Mouse (Mus musculus): ENCODE results near the gene Lysmd1. TPM values are rescaled to one million over a fixed set of nuclear protein-coding genes. Genes with fewer than 3 reads are reported as not detected.
A peak's percentile ranks its signal among the peaks of the same experiment; 100 is the strongest.

The Lysmd1 gene
- total RNA-seq (2014; rRNA removed): 35.3 and 42.2 TPM in 2 replicates
- 50.9 and 51.9 TPM in 2 replicates for polyA plus RNA-seq (2015; fragmentation: Nextera tagmentation; extraction: Ambion mirVana)

DNA sequence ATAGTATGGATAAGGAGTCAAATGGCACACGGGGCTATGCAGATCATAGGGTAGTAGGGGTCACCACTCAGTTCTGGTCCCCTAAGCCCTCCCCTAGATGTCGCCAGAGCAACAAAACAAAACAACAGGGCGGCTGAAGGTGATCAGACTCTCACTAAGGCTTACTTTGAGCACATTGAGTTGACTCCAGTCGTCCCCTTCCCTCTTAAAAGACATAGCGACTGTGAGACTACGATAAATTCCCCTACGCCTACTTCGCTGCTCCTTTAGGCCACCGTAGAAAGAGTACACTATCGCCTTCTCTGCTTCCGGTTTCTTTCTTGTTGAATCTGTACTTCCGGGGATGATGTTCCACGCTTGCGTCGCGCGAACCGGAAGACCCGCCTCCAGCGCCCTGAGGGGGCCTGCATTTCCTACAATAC is at the start of gene Lysmd1, which contains the start of gene Scnm1:
Gene Lysmd1, plus strand, starts transcription at position 409 of the 422 bp plus-strand sequence.
Gene Scnm1, minus strand, starts transcription at position 332 of the 422 bp plus-strand sequence.
- WGBS: under 1% methylated on average over 20 of the region's 20 CpGs
- Histone ChIP-seq H3K27ac (ENCODE audit: low read depth, low read length) (peak within 1 kb of the TSS; percentile 60), H3K27me3 (ENCODE audit: insufficient read depth, low read length) (no peaks in the 10 kb centered on the region), H3K36me3 (ENCODE audit: insufficient read depth, low read length) (peaks cover 13% of the 10 kb centered on the region), H3K4me2 (ENCODE audit: low read depth, low read length, poor library complexity, severe bottlenecking) (peak within 1 kb of the TSS; percentile 83), H3K4me3 (ENCODE audit: low read depth, low read length) (peak within 1 kb of the TSS; percentile 53), H3K4me1 (ENCODE audit: insufficient read depth, low read length) (peaks cover 6% of the 10 kb centered on the region; the same call in 1 of the 2 replicates), H3K9ac (replicated peaks; ENCODE audit: low read length, poor library complexity, severe bottlenecking) (peak within 1 kb of the TSS; percentile 74), H3K9me3 (ENCODE audit: low read length) (no peaks in the 10 kb centered on the region)
- peak; percentile 52 for TF ChIP-seq CTCF (IDR thresholded peaks at IDR 0.05)
- peak; percentile 92 for ATAC-seq (ENCODE audit: low FRiP score)
- peak; percentile 97 for DNase-seq (ENCODE audit: low spot score)

DNA sequence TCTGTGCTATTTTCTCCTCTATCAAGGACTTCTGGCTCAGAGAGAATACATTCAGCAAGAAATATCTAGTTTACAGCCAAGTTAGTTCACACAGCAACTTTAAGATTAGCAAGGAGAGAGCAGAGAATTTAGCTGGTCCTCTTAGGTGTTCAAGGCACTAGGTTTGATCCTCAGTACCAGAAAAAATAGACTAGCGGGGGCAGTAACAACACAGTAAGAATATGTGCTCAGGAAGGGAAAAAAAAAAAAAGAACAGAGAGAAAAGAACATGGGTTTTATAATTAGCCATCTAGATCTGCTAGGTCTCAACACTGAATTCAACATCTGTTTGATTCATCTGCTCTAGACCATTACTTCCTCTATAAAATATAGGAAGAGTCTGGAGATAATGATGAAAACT is 45.8 kb upstream of the Lysmd1 start:
- Histone ChIP-seq H3K9me3 (ENCODE audit: low read length) (no peaks in the 10 kb centered on the region), H3K4me1 (ENCODE audit: insufficient read depth, low read length) (no peaks in the 10 kb centered on the region), H3K27ac (ENCODE audit: low read depth, low read length) (no peak overlapping the region), H3K4me2 (ENCODE audit: low read depth, low read length, poor library complexity, severe bottlenecking) (no peak overlapping the region), H3K9ac (replicated peaks; ENCODE audit: low read length, poor library complexity, severe bottlenecking) (no peak overlapping the region), H3K27me3 (ENCODE audit: insufficient read depth, low read length) (no peaks in the 10 kb centered on the region), H3K36me3 (ENCODE audit: insufficient read depth, low read length) (no peaks in the 10 kb centered on the region), H3K4me3 (ENCODE audit: low read depth, low read length) (no peak overlapping the region)
- ATAC-seq (ENCODE audit: low FRiP score) (no peak), DNase-seq (ENCODE audit: low spot score) (no peak)
- TF ChIP-seq CTCF (IDR thresholded peaks at IDR 0.05): no peak
- 97% methylated on average over 1 of the region's 1 CpGs for WGBS

DNA sequence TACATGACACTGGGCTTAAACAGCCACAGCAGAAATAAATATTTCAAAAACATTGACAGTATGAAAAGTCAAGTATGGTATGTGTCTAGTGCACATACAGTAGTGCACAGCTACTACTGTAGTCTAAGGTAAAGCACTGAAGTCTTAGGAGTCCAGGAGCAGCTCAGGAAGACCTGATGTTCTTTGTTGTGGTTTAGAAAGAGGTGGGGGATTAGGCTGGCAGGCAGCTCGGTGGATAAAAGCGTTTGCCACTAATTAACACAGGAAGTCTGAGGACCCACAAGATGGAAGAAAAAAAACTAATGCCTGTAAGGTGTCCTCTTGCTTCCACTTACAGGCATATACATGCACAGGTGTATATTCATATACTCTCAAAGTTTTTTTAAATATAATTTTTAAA is 33.0 kb upstream of the Lysmd1 start:
- ATAC-seq (ENCODE audit: low FRiP score) (no peak), DNase-seq (ENCODE audit: low spot score) (no peak)
- Histone ChIP-seq H3K9me3 (ENCODE audit: low read length) (no peaks in the 10 kb centered on the region), H3K36me3 (ENCODE audit: insufficient read depth, low read length) (no peaks in the 10 kb centered on the region), H3K4me3 (ENCODE audit: low read depth, low read length) (no peak overlapping the region), H3K4me1 (ENCODE audit: insufficient read depth, low read length) (peaks cover 7% of the 10 kb centered on the region; the same call in 1 of the 2 replicates), H3K27ac (ENCODE audit: low read depth, low read length) (no peak overlapping the region), H3K4me2 (ENCODE audit: low read depth, low read length, poor library complexity, severe bottlenecking) (no peak overlapping the region), H3K27me3 (ENCODE audit: insufficient read depth, low read length) (no peaks in the 10 kb centered on the region), H3K9ac (replicated peaks; ENCODE audit: low read length, poor library complexity, severe bottlenecking) (no peak overlapping the region)
- TF ChIP-seq CTCF (IDR thresholded peaks at IDR 0.05): no peak
- 27% methylated on average over 2 of the region's 2 CpGs for WGBS

DNA sequence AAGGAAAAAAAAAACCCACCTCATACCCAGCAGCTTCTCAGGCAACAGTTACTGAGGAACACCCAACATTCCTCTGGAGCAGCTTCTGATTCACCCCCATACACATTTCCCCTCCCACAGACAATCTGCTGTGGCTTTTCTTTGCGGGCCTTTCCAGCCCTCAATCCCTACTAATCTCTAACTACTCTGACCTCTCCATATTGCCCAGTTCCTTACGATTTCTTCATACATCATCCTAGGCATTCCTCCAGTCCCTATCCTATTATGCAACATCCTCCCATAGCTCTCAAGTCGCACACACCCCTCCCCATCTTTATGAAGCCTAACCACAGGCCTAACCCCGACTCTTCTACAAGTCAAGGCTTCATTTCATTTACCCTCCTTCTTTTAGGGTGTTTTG is 28.8 kb upstream of the Lysmd1 start:
- WGBS: 71% methylated on average over 4 of the region's 4 CpGs
- DNase-seq (ENCODE audit: low spot score): no peak
- Histone ChIP-seq H3K9ac (replicated peaks; ENCODE audit: low read length, poor library complexity, severe bottlenecking) (peak overlapping the region; percentile 93), H3K9me3 (ENCODE audit: low read length) (no peaks in the 10 kb centered on the region), H3K27me3 (ENCODE audit: insufficient read depth, low read length) (no peaks in the 10 kb centered on the region), H3K36me3 (ENCODE audit: insufficient read depth, low read length) (no peaks in the 10 kb centered on the region), H3K27ac (ENCODE audit: low read depth, low read length) (no peak overlapping the region), H3K4me3 (ENCODE audit: low read depth, low read length) (peak overlapping the region; percentile 92), H3K4me2 (ENCODE audit: low read depth, low read length, poor library complexity, severe bottlenecking) (peak overlapping the region; percentile 81), H3K4me1 (ENCODE audit: insufficient read depth, low read length) (peaks cover 7% of the 10 kb centered on the region; the same call in 1 of the 2 replicates)
- ATAC-seq (ENCODE audit: low FRiP score): no peak
- no peak for TF ChIP-seq CTCF (IDR thresholded peaks at IDR 0.05)

DNA sequence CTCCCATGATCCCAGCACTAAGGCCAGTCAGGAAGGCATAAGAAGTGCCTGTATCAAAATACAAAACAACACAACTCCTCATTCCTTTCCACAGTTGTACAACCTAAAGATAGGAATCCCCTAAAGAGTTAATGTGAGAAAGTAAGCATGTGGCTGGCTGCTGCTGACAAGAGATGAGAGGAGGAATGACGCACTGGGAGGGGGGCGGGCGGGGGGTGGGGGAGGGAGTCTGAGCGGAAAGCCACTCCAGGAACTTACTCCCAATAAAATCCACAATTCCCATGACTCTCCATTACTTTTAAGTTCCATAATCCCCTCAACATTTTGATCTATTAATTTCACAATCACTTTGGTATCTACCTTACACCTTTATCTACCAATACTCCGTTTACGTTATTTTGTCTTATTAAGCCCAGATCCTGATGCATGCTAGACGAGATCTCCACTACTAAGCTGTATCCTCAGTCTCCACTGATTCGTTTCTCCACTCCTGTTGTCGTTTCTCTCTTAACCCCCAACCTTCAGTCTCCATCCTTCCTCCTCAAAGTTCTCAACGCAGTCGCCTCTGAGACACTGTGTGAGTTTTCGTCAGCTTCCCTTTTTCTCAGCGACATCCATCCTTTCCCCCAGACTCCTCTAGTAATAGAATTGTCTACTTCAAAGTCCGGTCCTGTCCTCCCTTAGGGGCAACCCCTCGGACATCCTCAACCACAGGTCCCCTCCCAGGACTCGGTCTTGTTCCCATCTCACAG is 28.1 kb upstream of the Lysmd1 start:
- Histone ChIP-seq H3K27ac (ENCODE audit: low read depth, low read length) (peak overlapping the region; percentile 89), H3K27me3 (ENCODE audit: insufficient read depth, low read length) (no peaks in the 10 kb centered on the region), H3K9me3 (ENCODE audit: low read length) (no peaks in the 10 kb centered on the region), H3K9ac (replicated peaks; ENCODE audit: low read length, poor library complexity, severe bottlenecking) (peak overlapping the region; percentile 93), H3K4me2 (ENCODE audit: low read depth, low read length, poor library complexity, severe bottlenecking) (peak overlapping the region; percentile 81), H3K36me3 (ENCODE audit: insufficient read depth, low read length) (no peaks in the 10 kb centered on the region), H3K4me3 (ENCODE audit: low read depth, low read length) (peak overlapping the region; percentile 92), H3K4me1 (ENCODE audit: insufficient read depth, low read length) (peaks cover 7% of the 10 kb centered on the region; the same call in 1 of the 2 replicates)
- no peak for DNase-seq (ENCODE audit: low spot score)
- TF ChIP-seq CTCF (IDR thresholded peaks at IDR 0.05): no peak
- under 1% methylated on average over 16 of the region's 16 CpGs for WGBS
- ATAC-seq (ENCODE audit: low FRiP score): no peak; the same call in 1 of the 2 replicates

Measured in midbrain, postnatal 0 days (tissue).